15 mouse cellular contexts compared by ENCODE assay signal in genomic region chr16:89765919-89766318, GRCm38 (mm10).
"Had no signal": no experiment of that assay in that cellular context is flagged by ENCODE, and none has a peak within 500 bp of the region (broad histone marks: within the 10 kb centered on the region; RNA-seq: fewer than 3 reads in every experiment).

No protein-coding gene starts in this region.

- DNase-seq: liver, postnatal 0 days; right cerebral cortex, adult 18-20 months; thymus, adult 2 months; thymus, postnatal 14 days; thymus, postnatal 4 days had no signal

- H3K27ac ChIP-seq: limb, embryonic 12.5 days; limb, embryonic 15.5 days; liver, embryonic 14.5 days; macrophage; neural tube, embryonic 12.5 days; neural tube, embryonic 15.5 days; stomach, postnatal 0 days had no signal

- H3K4me2 ChIP-seq: limb, embryonic 12.5 days; limb, embryonic 15.5 days; liver, embryonic 11.5 days; lung, embryonic 14.5 days; neural tube, embryonic 12.5 days had no signal

- H3K36me3 ChIP-seq: limb, embryonic 12.5 days; limb, embryonic 15.5 days; neural tube, embryonic 12.5 days; neural tube, embryonic 15.5 days had no signal

- H3K9ac ChIP-seq: limb, embryonic 12.5 days; limb, embryonic 15.5 days; liver, embryonic 14.5 days; liver, postnatal 0 days; lung, embryonic 14.5 days; neural tube, embryonic 12.5 days; neural tube, embryonic 15.5 days had no signal

- H3K4me3 ChIP-seq: limb, embryonic 12.5 days; limb, embryonic 15.5 days; neural tube, embryonic 12.5 days; neural tube, embryonic 15.5 days had no signal

- ATAC-seq: liver, postnatal 0 days; lung, postnatal 0 days had no signal

- H3K4me1 ChIP-seq: limb, embryonic 12.5 days; neural tube, embryonic 12.5 days had no signal

- H3K27me3 ChIP-seq: limb, embryonic 15.5 days; neural tube, embryonic 12.5 days; neural tube, embryonic 15.5 days had no signal
